Mouse (Mus musculus): ENCODE measurements at regions not wholly inside any gene's neighbourhood (a gene's known extent, or its start where the extent isn't known, plus 50 kb on each side); places are given as distances from the start of the nearest gene placed in this dataset.
"Not testable (repeated sequence)": the region's sequence is repeated elsewhere in the genome, so short reads cannot be mapped to it uniquely, and the experiment has no call there.

DNA sequence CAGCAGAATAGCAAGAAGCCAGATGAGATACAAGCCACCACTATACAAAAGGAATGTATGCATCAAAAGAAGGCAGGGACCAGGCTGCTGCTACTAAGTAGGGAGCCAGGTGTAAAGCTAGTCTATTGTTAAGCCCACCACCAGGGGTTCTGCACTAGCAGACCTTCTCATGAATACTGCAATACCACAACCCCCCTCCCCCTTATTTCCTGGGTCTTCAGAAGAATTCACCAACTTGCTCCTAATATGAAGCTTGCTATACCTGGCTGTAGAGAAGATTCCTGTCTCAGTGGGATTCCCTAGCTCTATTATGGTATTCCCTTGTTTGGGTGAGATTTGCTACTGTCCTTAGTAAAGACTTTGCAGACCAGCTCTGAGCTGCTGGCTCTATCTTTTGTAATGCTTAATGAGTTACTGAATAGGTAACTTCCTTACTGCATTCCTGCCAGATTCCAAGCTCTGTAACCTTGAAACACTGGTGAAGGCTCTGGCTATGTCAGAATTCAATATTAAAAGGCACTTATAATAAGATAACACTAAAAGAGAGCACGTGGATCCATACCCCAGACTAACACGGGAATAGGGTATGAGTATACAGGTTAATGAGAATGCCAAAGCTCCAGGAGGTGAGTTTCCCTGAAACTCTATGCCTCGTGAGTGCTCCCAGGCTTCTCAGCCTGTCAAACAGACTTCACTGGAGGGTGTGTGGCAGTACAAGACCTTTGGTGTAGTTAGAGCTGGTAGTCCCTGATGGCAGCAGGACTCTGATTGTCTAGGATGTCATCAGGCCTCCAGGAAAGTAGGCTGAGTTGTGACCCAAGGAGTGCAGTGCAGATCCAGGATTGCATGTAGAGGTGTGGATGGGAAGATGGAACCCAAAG, 455.5 kb downstream of the Plxdc2 start:
- DNase-seq (ENCODE audit: low spot score in 2 of 2), result not testable (repeated sequence)

GRCm38 (mm10) chr2:16820442-16820841, 464.3 kb downstream of the Plxdc2 start:
- no peak for DNase-seq (ENCODE audit: low spot score in 2 of 2)

DNA sequence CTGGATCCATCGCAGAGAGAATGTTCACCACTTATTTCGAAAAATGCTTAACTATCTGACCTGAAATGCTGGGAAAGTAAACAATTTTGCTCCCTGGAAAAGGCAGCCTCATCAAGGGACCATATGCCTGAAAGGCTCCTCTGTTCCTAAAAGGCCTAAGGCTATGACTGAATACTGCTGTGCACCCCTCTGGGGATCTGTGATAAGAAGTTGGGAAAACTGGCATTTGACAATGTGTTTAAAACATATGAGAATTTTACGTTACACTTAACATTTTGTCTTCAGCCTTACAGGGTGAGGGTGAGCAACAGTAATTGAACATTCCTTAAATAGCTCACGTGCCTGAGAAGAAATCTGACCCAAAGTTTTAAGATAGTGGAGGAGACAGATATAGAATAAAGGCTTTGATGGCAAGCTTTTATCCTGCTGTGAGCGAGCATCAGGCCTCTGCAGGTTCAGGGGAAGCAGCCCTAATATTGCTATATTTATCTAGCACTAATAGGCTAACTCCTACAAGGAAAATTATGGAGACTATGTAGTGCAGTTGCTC, 468.7 kb downstream of the Plxdc2 start:
- no peak for DNase-seq (ENCODE audit: low spot score in 2 of 2)

DNA sequence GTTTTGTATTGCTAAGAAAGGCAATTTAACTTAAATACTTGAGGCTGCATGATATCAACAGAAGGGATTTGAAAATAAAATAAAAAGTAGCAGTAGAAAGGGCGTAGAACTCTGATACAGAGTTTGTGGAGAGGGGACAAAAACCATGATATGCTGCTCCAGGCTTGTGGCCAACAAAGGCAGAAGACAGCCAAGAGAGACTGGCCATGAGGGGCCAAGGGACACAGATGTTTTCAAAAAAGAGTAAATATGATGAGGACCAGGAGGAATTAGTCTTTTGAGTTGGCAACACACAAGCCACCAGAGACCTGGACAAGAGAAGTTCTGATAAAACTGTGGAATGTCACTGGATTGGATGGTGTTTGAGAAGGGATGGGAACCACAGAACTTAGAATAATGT, 471.2 kb downstream of the Plxdc2 start:
- DNase-seq (ENCODE audit: low spot score in 2 of 2), result peak in 1 of 2 experiments; percentile 12

DNA sequence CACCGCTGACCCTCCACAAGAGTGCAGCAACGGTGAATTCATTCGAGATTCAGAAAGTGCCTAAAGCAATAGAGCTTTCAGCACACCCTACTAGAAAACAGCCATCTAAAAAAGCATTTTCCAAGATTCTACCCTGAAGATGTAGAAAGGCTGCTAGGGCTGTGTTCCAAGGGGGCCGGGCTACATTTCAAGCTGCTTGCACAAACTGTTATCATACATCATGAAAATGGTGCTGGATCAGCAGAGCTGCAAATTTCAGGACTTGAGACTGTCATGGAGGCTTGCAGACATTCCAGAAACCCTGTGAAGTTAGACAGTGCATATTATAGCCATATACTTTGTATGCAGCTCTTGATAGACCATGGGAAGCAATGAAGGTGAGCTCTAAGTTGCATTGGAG, 479.9 kb downstream of the Plxdc2 start:
- peak in 1 of 2 experiments; percentile 5 for DNase-seq (ENCODE audit: low spot score in 2 of 2)

GRCm38 (mm10) chr2:16838718-16839117, 482.6 kb downstream of the Plxdc2 start:
- no peak for DNase-seq (ENCODE audit: low spot score in 2 of 2)

- DNase-seq (ENCODE audit: low spot score in 2 of 2), result peak in 1 of 2 experiments; percentile 64
Observed at GRCm38 (mm10) chr2:16849916-16850315, 493.8 kb downstream of the Plxdc2 start.

- DNase-seq (ENCODE audit: low spot score in 2 of 2), result no peak
Observed at GRCm38 (mm10) chr2:16860056-16860455, 504.0 kb downstream of the Plxdc2 start.

DNA sequence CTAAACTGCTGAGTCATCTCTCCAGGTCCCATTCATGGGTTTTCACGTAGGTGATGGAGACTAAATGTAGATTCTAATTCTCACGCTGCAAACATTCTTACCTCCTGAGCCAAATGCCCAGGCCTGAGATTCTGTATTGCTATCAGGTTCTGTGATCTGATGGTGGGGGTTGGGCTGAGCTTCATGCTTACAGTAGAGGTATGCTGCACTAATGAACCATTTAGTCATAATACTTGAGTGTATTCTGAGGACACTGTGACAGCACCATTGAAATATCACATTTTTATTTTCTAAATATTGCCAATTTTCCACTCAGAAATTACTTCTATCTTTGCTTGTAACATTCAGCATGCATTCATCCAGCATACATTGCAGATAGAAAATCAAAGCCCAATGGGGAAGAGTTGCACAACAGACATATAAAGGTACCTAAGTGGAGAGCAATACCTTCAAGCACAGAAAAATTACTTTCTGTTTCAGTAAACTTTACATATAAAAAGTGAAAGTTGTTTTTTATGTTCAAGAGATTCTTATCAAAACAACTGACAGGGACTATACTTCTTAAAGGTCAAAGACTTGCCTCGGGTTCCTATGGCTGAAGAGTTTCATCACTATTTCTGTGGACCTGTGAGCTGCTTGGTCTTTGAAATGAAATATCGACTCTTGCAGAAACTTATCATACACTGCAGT, 510.2 kb downstream of the Plxdc2 start:
- DNase-seq (ENCODE audit: low spot score in 2 of 2), result no peak

DNA sequence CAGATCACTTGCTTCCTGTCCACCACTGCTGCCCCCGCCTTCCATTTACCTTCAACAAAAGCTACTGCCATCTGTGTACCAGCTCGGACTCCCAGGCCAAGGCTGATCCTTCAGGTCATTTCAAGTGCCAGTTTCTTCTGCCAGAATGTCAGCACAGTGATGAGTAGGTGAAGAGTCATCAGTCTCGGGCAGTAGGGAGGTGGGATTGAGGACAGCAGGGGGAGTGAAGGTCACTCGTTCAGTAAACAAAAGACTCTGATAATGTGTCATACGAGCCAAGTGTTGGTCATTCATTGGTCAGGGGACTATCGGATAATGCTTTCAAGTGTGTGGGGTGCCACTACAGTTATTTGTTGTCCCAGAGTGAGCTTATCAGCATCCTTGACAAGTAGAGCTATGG, 536.3 kb downstream of the Plxdc2 start:
- DNase-seq (ENCODE audit: low spot score in 2 of 2), result not testable (repeated sequence)

DNA sequence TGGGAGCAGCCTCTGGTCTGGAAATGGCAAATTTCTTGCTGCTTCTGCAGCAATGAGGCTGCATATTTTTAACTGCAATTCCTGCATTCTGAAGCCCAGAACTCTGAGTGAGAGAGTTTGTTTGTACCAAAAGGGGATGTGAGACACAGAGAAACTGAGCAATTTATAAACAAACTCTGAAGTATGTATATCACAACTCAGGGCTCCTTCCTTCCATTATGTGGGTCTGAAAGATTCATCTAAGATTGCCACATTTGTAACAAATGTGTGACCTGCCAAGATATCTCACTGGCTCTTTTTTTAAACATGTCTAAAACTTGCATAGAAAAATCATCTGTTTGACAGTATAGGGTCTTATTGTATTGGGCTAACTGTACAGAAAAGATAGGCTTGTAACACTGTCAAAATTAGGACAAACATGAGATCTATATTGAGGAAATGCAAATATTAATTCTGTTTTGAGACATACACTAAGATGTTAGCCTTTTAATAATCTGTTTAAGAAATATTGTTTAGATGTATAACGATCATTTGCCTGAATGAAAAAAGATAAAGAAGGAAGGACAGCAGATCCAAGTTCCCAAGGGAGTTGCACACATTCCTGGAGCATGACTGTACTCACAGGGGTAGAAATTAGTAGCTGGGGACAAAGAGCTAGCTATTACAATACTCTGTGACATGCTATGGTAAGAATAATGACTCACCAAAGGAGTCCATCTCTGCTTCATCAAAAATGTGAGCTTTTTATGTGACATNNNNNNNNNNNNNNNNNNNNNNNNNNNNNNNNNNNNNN, 553.3 kb downstream of the Plxdc2 start:
- no peak for DNase-seq (ENCODE audit: low spot score in 2 of 2)

- no peak for DNase-seq (ENCODE audit: low spot score in 2 of 2)
Observed at GRCm38 (mm10) chr2:16914633-16915032, 558.5 kb downstream of the Plxdc2 start.

GRCm38 (mm10) chr2:16929974-16930373, 573.9 kb downstream of the Plxdc2 start:
- no peak for DNase-seq (ENCODE audit: low spot score in 2 of 2)

DNA sequence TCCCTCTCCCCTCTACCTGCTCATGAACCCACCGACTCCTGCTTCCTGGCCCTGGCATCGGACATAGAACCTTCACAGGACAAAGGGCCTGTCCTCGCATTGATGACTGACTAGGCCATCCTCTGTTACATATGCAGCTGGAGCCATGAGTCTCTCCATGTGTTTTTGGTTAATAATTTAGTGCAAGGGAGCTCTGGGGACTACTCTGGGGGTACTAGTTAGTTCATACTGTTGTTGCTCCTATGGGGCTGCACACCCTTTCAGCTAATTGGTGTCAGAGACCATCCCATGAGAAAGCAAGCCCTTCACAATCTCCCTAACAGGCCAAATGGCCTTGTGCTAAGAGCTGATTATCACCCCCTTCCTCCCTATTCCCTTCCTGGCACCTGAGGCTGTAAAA, 603.3 kb downstream of the Plxdc2 start:
- no peak for DNase-seq (ENCODE audit: low spot score in 2 of 2)

DNA sequence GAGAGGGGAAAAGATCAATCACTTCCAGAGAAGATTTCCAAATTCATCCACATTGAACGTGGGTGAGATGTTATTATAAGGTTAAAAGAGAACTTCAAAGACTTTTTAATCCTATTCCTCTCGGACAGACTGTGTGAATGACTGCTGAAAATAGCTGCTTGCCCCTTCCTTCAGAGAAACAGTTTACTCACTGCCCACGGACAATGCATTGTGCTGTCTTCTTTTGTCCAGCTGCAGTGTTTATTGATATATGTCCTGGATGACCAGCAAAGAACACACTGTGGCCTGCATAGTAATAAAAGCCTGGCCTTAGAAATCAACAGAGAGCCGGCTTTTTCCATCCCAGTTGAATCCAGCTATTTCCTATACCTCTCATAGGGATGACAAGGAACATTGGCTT, 621.3 kb downstream of the Plxdc2 start:
- DNase-seq (ENCODE audit: low spot score in 2 of 2), result no peak

- no peak for DNase-seq (ENCODE audit: low spot score in 2 of 2)
Observed at GRCm38 (mm10) chr2:16982823-16983222, 626.7 kb downstream of the Plxdc2 start.

DNA sequence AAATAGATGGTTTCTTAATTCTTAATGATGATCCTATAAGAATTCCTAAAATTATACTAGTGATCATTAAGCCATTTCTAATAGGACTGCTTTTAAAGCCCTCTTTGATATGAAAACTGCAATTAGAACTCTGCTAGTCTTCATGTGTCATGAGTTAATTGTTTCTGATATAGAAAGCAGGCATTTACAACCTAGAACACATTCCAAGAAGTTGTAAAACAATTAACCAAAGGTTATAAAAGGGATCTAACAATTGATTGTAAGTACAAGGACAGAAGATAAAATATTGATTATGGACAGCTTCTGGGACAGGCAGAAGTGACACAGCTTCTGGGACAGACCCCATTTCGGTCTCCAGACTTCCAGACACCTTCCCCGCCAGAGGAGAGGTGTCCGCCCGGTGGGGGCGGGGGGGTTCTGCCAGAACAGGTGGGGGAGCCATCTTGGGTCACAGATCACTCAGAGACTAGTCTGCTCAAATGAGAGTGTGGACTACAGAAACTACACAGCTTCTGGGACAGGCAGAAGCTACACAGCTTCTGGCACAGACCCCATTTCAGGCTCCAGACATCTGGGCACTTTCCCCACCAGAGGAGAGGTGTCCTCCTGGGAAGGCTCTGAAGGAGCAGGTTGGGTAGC, 627.6 kb downstream of the Plxdc2 start:
- DNase-seq (ENCODE audit: low spot score in 2 of 2), result no peak

Data from urinary bladder, postnatal 36 days (tissue).